Mouse (Mus musculus): Measurements from ENCODE around the gene Cldn20. TPM values are rescaled to one million over a fixed set of nuclear protein-coding genes. Genes with fewer than 3 reads are reported as not detected.

Cldn20 gene
- polyA plus RNA-seq, 1 experiment = 0.19 TPM

- Histone ChIP-seq H3K27me3 (ENCODE audit: control insufficient read depth, insufficient read depth, insufficient read length) (no peaks in the 10 kb centered on the region), H3K4me2 (ENCODE audit: low read depth) (no peak overlapping the region), H3K36me3 (ENCODE audit: control insufficient read depth, insufficient read depth) (peaks cover 4% of the 10 kb centered on the region), H3ac (ENCODE audit: control insufficient read depth, insufficient read length) (no peak overlapping the region), H3K79me2 (ENCODE audit: control insufficient read depth, insufficient read depth) (no peaks in the 10 kb centered on the region), H3K4me3 (no peak overlapping the region)
- no peak for TF ChIP-seq MYOG (IDR thresholded peaks at IDR 0.05; ENCODE audit: control insufficient read depth in 1 of 3, insufficient read depth in 1 of 3, insufficient read length in 2 of 3, low read depth in 2 of 3)
- TF ChIP-seq TCF12 (IDR thresholded peaks at IDR 0.05; ENCODE audit: insufficient read depth, poor library complexity, severe bottlenecking) = no peak
- TF ChIP-seq POLR2AphosphoS2 (IDR thresholded peaks at IDR 0.05; ENCODE audit: insufficient read length, low read depth) = no peak
- TF ChIP-seq SRF (IDR thresholded peaks at IDR 0.05; ENCODE audit: control insufficient read depth, insufficient read length, low read depth) = no peak
- TF ChIP-seq MYOD1 (IDR thresholded peaks at IDR 0.05; ENCODE audit: control insufficient read depth in 1 of 3, insufficient read length in 2 of 3, low read depth in 2 of 3) = no peak
- TF ChIP-seq CEBPB (IDR thresholded peaks at IDR 0.05; ENCODE audit: insufficient read depth, poor library complexity, severe bottlenecking) = no peak
- no peak for TF ChIP-seq USF1 (IDR thresholded peaks at IDR 0.05; ENCODE audit: low read depth)
- TF ChIP-seq TCF3 (IDR thresholded peaks at IDR 0.05; ENCODE audit: insufficient read length, low read depth) = no peak
- no peak for TF ChIP-seq REST (IDR thresholded peaks at IDR 0.05; ENCODE audit: insufficient read depth, insufficient read length)
- no peak for TF ChIP-seq MAX (IDR thresholded peaks at IDR 0.05; ENCODE audit: low read depth)
- no peak for TF ChIP-seq POLR2A (IDR thresholded peaks at IDR 0.05; ENCODE audit: insufficient read length, low read depth)
- no peak for TF ChIP-seq E2F4 (IDR thresholded peaks at IDR 0.05; ENCODE audit: insufficient read depth)
These were observed 36.3 kb upstream of the Cldn20 start for GRCm38 (mm10) chr17:3496080-3496479.

DNA sequence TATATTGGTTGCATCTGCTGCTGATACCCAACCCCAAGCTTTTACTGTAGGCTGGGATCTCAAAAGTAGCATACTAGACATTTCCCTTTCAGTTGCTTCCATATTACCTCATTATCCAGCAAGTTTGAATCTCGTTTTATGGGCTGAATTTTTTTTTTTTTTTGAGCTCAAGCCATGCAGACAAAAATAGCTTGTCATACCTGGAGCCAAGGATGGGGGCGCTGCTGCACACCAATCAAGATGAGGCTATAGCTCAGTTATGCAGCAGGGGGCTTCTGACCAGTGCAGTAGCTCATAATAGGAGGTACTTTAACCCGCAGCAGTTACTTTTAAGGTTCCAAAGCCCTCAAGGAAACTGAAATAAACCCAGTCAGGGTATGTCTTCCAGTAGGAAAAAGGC lies 34.3 kb upstream of the Cldn20 start:
- TF ChIP-seq POLR2AphosphoS2 (IDR thresholded peaks at IDR 0.05; ENCODE audit: insufficient read length, low read depth) = no peak
- no peak for TF ChIP-seq REST (IDR thresholded peaks at IDR 0.05; ENCODE audit: insufficient read depth, insufficient read length)
- no peaks in the 10 kb centered on the region for H3K79me2 ChIP-seq (ENCODE audit: control insufficient read depth, insufficient read depth)
- H3K4me3 ChIP-seq = no peak overlapping the region
- no peak overlapping the region for H3K4me2 ChIP-seq (ENCODE audit: low read depth)
- H3K36me3 ChIP-seq (ENCODE audit: control insufficient read depth, insufficient read depth) = peaks cover 15% of the 10 kb centered on the region
- no peaks in the 10 kb centered on the region for H3K27me3 ChIP-seq (ENCODE audit: control insufficient read depth, insufficient read depth, insufficient read length)
- H3ac ChIP-seq (ENCODE audit: control insufficient read depth, insufficient read length) = no peak overlapping the region

- Histone ChIP-seq H3ac (ENCODE audit: control insufficient read depth, insufficient read length) (no peak overlapping the region), H3K36me3 (ENCODE audit: control insufficient read depth, insufficient read depth) (peaks cover 15% of the 10 kb centered on the region), H3K79me2 (ENCODE audit: control insufficient read depth, insufficient read depth) (no peaks in the 10 kb centered on the region), H3K27me3 (ENCODE audit: control insufficient read depth, insufficient read depth, insufficient read length) (no peaks in the 10 kb centered on the region), H3K4me3 (no peak overlapping the region), H3K4me2 (ENCODE audit: low read depth) (no peak overlapping the region)
- TF ChIP-seq MYOG (IDR thresholded peaks at IDR 0.05; ENCODE audit: control insufficient read depth in 1 of 3, insufficient read depth in 1 of 3, insufficient read length in 2 of 3, low read depth in 2 of 3) (no peak), E2F4 (IDR thresholded peaks at IDR 0.05; ENCODE audit: insufficient read depth) (no peak), POLR2A (IDR thresholded peaks at IDR 0.05; ENCODE audit: insufficient read length, low read depth) (no peak), MYOD1 (IDR thresholded peaks at IDR 0.05; ENCODE audit: control insufficient read depth in 1 of 3, insufficient read length in 2 of 3, low read depth in 2 of 3) (no peak), POLR2AphosphoS2 (IDR thresholded peaks at IDR 0.05; ENCODE audit: insufficient read length, low read depth) (no peak), USF1 (IDR thresholded peaks at IDR 0.05; ENCODE audit: low read depth) (no peak), REST (IDR thresholded peaks at IDR 0.05; ENCODE audit: insufficient read depth, insufficient read length) (no peak), MAX (IDR thresholded peaks at IDR 0.05; ENCODE audit: low read depth) (no peak)
These were observed 33.8 kb upstream of the Cldn20 start for GRCm38 (mm10) chr17:3498580-3498979.

GRCm38 (mm10) chr17:3499468-3499867 lies 32.9 kb upstream of the Cldn20 start:
- Histone ChIP-seq H3K27me3 (ENCODE audit: control insufficient read depth, insufficient read depth, insufficient read length) (no peaks in the 10 kb centered on the region), H3K36me3 (ENCODE audit: control insufficient read depth, insufficient read depth) (peaks cover 15% of the 10 kb centered on the region), H3K4me3 (no peak overlapping the region), H3ac (ENCODE audit: control insufficient read depth, insufficient read length) (no peak overlapping the region), H3K79me2 (ENCODE audit: control insufficient read depth, insufficient read depth) (no peaks in the 10 kb centered on the region), H3K4me2 (ENCODE audit: low read depth) (no peak overlapping the region)
- TF ChIP-seq SRF (IDR thresholded peaks at IDR 0.05; ENCODE audit: control insufficient read depth, insufficient read length, low read depth) (no peak), TCF12 (IDR thresholded peaks at IDR 0.05; ENCODE audit: insufficient read depth, poor library complexity, severe bottlenecking) (no peak), MYOD1 (IDR thresholded peaks at IDR 0.05; ENCODE audit: control insufficient read depth in 1 of 3, insufficient read length in 2 of 3, low read depth in 2 of 3) (no peak), REST (IDR thresholded peaks at IDR 0.05; ENCODE audit: insufficient read depth, insufficient read length) (no peak), MAX (IDR thresholded peaks at IDR 0.05; ENCODE audit: low read depth) (no peak)

DNA sequence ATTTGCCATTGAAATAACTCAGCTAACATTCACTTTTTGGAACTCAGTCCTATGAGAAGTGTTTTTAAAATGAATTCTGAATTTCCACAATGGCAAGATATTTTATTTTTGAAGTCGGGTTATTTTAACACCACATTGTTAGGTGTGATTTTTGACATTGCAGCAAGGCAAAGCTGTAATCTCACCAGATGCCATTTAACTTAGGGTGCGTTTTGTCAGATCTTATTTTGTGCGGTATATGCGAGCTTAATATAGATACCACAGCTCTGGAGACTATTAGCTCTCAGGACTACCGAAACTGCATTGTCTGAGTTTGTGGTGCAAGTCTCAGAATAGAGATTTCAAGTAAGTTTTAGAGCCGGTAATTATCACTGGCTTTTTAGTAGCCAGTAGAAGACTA lies 32.3 kb upstream of the Cldn20 start:
- no peak for TF ChIP-seq POLR2AphosphoS2 (IDR thresholded peaks at IDR 0.05; ENCODE audit: insufficient read length, low read depth)
- TF ChIP-seq TCF3 (IDR thresholded peaks at IDR 0.05; ENCODE audit: insufficient read length, low read depth) = no peak
- TF ChIP-seq REST (IDR thresholded peaks at IDR 0.05; ENCODE audit: insufficient read depth, insufficient read length) = no peak
- TF ChIP-seq MYOG (IDR thresholded peaks at IDR 0.05; ENCODE audit: control insufficient read depth in 1 of 3, insufficient read depth in 1 of 3, insufficient read length in 2 of 3, low read depth in 2 of 3) = no peak
- TF ChIP-seq USF1 (IDR thresholded peaks at IDR 0.05; ENCODE audit: low read depth) = no peak
- TF ChIP-seq MAX (IDR thresholded peaks at IDR 0.05; ENCODE audit: low read depth) = no peak
- TF ChIP-seq E2F4 (IDR thresholded peaks at IDR 0.05; ENCODE audit: insufficient read depth) = no peak
- TF ChIP-seq SRF (IDR thresholded peaks at IDR 0.05; ENCODE audit: control insufficient read depth, insufficient read length, low read depth) = no peak
- no peak for TF ChIP-seq MYOD1 (IDR thresholded peaks at IDR 0.05; ENCODE audit: control insufficient read depth in 1 of 3, insufficient read length in 2 of 3, low read depth in 2 of 3)
- no peak for TF ChIP-seq POLR2A (IDR thresholded peaks at IDR 0.05; ENCODE audit: insufficient read length, low read depth)
- no peak for TF ChIP-seq TCF12 (IDR thresholded peaks at IDR 0.05; ENCODE audit: insufficient read depth, poor library complexity, severe bottlenecking)
- TF ChIP-seq CEBPB (IDR thresholded peaks at IDR 0.05; ENCODE audit: insufficient read depth, poor library complexity, severe bottlenecking) = no peak
- Histone ChIP-seq H3K4me3 (no peak overlapping the region), H3ac (ENCODE audit: control insufficient read depth, insufficient read length) (no peak overlapping the region), H3K4me2 (ENCODE audit: low read depth) (no peak overlapping the region), H3K27me3 (ENCODE audit: control insufficient read depth, insufficient read depth, insufficient read length) (no peaks in the 10 kb centered on the region), H3K79me2 (ENCODE audit: control insufficient read depth, insufficient read depth) (no peaks in the 10 kb centered on the region), H3K36me3 (ENCODE audit: control insufficient read depth, insufficient read depth) (peaks cover 15% of the 10 kb centered on the region)
